Mouse (Mus musculus): ENCODE data around the gene Fgd1.

The Fgd1 gene

DNA sequence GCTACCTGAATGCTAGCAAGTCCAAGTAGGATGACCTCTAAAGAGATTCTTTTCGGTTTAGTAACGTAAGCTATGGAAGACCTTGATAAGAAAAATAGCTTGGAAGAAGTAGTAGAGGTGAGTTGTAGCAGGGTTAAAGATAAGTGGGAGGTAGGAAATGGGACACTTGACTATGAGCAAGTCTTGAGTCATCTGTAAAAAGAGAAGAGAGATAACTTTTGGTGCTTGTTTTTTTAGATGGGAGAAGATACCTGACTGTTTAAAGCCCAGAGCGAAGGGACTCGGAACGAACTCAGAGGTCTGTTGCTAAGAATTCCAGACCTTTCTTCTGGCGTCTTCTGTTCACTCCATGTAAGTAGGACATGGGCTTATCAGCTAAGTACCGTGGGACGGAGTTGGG, at the start of gene Fgd1:
TSS of gene Fgd1 (plus strand) at position 301 of the 400 bp plus-strand sequence.
- DNase-seq (ENCODE audit: low spot score in 2 of 2) = no peak

DNA sequence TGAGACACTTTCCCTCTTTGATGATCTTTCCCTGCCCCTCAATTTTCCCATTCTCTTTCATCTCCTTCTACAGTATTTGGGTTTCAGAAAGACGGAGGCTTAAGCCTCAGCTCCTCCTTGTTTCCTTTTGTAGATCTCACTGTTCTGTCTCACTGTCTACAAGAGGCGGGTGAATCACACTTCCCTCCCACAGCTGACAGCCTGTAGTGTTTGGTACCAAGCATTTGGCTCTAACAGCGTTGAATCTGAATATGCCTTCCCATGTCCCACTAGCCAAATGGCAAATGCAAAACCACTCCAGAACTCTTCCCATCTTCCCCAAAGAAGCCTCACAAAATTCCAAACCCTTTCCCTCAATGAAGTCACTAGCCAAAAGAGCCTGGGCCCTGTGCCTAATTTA, 49.2 kb upstream of the Fgd1 start:
- no peak for DNase-seq (ENCODE audit: low spot score in 2 of 2)

DNA sequence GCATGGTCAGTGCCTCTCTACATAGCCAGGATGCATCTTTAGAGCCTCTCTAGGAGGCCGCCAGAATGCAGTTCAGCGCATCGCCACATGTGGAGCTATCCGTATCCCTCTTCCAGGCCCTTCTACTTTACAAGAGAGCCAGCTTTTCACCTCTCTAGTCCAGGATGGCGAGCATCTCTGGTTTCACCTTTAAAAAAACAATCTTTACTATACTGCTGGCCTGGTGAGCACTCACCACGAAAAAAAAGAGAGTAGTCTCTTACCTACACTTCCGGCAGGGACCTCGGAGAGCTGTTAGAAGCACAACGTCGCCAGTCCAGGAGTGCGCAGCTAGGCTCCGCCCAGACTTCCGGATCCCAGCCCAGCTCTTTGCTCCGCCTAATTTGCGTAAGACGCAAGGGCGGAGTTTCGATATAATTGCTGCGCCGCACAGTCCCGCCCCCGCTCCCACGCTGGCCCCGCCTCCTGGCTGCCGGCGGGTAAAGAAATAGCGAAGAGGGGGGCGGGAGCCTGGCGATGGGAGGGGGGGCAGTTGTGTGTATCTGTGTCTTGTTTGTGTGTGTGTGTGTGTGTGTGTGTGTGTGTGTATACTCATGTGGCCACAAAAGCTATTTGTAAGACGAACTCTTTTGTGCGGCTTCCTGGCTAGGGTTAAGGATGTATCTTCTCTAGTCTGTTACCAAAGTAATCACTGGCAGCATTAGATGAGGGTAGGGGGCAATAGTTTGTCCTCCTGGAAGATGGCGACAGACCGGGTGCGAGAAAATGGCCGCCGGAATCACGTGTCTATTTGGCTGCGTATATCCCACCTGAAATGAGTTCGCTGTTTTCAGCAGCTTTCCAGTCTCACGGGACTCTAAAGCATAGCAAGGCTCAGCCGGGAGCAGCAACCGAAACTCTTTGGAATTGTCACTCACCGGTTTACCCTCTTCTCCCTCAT, 28.7 kb upstream of the Fgd1 start, which contains the start of gene Gnl3l:
TSS of gene Gnl3l (minus strand) at position 385 of the 940 bp plus-strand sequence.
- peak; percentile 87 to 90 for DNase-seq (ENCODE audit: low spot score in 2 of 2)

DNA sequence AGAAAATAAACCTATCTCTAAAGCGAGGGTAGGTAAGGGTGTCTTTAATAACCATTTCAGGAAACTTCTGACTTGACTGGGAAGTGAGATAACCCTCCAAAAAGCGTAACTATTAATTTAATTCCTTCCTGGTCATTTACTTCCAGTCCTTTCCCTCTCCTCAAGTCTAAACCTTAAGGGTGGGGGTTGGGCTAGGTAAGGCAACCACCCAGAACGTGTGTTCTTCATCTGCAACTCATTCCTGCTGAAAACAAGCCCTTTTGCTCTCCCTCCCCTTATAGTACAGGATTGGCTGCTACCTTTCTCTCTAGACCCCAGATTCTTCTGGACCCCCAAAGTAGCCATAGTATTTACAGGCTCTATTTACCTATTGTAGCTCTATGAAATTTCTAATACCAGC, 28.1 kb upstream of the Fgd1 start:
- DNase-seq (ENCODE audit: low spot score in 2 of 2) = no peak

DNA sequence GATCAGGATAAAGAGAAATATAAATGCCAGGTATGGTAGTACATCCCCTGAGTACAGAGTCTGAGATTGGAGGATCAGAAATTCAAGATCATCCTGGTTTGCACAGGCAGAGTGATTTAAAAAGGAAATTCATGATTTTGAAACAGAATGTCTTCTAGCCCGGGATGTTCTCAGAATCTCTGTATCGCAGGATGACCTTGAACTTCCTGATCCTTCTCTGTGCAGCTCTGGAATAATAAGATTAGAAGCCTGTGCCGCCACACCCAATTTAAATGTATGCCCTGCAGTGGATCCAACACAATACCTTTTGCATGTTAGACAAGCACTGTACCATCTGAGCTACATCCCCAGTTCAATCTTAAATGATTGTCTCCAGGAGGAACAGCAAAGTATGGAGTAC, 27.2 kb upstream of the Fgd1 start:
- DNase-seq (ENCODE audit: low spot score in 2 of 2) = no peak

DNA sequence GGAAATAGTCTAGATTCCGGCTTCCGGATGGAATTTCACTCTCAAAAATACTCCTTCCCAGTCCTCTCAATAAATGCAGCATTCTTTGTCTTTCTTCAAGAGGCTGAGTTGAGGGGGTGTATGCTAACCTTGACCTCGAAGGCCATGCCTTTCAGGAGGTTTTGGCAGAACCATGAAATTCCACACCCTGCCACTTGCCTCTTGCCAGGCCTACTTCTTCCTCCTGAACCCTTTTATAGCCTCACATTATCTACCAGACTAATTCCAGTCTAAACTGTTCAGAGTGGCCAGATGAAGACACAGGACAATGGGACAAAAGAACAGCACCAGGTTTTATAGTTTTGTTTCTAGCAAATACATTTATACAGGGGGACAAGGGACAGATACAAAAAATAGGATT, 14.6 kb upstream of the Fgd1 start:
- DNase-seq (ENCODE audit: low spot score in 2 of 2) = no peak

DNA sequence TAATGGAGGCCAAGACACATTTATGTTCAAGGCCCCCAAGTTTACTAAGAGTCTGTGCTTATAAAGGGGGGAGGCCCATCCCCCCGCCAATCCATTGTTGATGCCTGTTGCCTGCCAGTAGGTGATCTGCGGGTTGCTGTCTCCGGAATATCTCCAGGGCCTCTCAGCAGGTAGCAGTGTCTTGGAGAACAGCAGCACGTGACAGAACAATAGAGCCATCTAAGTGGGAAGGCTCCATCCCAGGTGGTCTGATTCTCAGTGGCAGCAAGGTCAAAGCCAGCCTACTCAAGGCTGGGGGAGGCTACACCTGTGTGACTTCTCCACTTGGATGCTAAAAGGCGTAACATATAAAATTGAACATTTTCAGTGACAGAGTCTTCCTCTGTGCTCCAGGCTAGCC, 4.7 kb upstream of the Fgd1 start:
- DNase-seq (ENCODE audit: low spot score in 2 of 2) = no peak

DNA sequence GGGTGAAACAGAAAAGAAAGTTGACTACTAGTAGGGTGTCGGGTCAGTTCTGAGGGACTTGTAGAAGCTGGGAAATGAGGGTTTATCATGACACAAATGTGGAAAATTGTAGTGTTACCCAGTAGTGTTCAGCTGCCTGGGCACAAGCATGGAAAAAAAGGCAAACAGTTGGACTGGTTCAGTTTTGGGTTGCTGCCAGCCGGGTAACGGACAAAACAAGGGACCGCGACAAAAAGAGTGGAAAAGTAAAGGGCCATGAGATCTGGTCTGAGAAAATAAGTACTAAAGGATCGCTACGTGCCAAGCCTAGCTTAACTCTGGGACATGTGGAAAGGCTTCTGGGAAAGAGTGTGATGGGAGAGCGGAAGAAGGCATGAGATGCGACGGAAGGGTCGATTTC, 371 bp downstream of the Fgd1 start:
- DNase-seq (ENCODE audit: low spot score in 2 of 2) = no peak

GRCm38 (mm10) chrX:151046777-151047430, 954 bp downstream of the Fgd1 start:
- DNase-seq (ENCODE audit: low spot score in 2 of 2) = peak; percentile 21 to 32

- no peak for DNase-seq (ENCODE audit: low spot score in 2 of 2)
These were observed 1.6 kb downstream of the Fgd1 start for GRCm38 (mm10) chrX:151047431-151048058.

GRCm38 (mm10) chrX:151049661-151050215, 3.8 kb downstream of the Fgd1 start:
- DNase-seq (ENCODE audit: low spot score in 2 of 2) = no peak

GRCm38 (mm10) chrX:151050337-151050736, 4.4 kb downstream of the Fgd1 start:
- no peak for DNase-seq (ENCODE audit: low spot score in 2 of 2)

DNA sequence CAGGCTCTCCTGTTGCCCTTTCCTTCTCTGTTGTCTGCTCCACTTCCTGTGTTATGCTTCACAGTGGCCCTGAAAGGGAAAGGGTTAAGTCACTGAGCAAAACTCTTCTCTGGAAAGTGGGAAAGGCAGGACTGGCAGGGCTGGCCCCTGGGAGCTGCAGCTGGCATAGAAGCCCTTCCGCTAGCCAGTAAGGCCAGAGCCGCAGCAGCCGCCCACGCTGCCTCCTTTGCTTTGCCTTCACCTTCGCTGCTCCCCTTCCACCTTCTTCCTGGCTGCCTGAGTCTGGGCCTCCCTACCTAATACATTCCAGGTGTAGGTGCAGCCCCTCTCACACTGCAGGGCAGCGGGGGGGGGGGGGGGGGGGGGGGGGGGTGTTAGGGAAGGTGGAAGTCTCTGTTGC, 8.5 kb downstream of the Fgd1 start:
- DNase-seq (ENCODE audit: low spot score in 2 of 2) = no peak

DNA sequence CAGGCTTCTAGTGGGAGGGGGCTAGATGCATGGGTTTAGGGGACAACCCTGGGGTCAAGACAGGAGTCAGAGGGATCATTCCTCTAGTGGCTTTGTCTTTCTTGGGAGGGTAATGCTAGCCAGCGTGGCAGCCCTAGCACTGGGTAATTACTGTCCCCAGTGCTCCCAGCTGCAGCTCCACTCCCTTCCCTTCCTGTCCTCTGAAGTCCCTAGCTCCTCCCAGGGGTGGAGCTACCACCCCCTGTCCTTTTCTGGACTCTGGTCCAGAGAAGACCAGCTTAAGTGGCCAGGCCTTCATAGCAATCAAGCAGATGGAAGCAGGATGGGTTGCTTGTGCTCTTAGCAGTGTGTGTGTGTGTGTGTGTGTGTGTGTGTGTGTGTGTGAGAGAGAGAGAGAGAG, 9.6 kb downstream of the Fgd1 start:
- no peak for DNase-seq (ENCODE audit: low spot score in 2 of 2)

DNA sequence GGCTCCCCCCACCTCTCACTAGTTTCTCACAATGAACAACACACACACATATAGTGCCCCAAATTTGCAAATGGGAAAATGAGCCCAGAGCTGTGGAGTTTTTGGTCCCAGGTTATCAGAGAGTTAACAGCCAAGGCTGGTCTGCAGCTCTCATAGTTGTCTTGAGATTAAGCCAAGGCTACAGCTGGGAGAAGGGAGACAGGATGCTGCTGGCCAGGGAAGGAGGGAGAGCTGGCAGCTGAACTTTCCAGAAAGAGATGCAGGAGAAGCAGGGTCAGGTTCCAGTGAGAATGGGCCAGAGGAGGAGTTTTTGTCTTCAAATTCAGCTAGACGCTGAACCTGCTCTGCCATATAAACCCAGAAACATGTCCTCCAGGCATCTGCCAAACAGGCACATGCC, 13.4 kb downstream of the Fgd1 start:
- no peak for DNase-seq (ENCODE audit: low spot score in 2 of 2)

DNA sequence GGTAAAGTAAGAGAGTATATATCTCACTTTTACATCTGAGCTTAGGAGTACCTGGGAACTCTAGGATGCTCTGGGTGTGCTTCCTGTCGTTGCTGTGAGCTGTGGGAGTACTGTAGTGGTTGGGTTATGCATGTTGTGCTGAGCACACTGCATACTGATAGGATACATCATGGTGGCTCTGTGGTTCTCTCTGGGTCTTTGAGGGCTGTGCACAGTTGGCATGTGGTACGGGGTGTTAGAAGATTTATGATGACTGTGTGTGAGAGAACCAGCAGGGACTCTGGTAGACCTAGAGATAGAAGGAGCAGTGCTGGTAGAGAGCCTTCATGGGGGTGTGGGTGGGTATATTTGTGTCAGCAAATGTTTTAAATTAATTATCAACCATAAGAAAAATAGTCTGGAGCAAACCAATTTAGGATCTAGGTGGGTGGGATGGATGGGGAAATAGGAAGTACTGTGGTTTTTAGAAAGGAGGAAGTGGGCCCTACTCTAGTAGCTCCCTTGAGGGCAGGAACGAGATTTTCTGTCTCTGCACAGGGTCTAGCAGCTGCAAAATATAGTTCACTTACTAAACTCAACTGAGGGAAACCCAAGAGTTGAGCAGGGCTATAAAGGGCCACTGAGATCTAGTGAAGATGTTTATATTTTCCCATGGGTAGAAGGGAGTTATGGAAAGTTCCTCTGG, 15.8 kb downstream of the Fgd1 start:
- DNase-seq (ENCODE audit: low spot score in 2 of 2) = no peak

GRCm38 (mm10) chrX:151066071-151066666, 20.2 kb downstream of the Fgd1 start:
- DNase-seq (ENCODE audit: low spot score in 2 of 2) = no peak

DNA sequence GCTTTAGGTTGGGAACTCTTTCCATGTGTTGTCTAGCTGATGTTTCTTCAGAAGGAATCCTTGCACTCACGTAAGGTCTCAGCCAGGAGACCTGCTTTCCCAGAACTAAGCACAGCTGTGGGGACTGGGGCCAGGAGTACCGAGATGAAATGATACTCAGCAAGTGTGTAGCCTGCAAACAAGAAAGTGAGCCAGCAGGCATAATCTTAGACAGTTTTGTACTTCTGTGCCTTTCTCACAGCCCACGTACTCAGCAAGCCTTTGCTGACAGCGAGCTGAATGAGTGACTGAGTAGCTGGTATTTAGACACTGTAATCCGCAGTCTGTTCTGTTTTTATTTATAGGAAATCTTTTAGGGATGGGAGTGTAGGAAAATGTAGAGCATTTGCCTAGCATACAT, 21.9 kb downstream of the Fgd1 start:
- DNase-seq (ENCODE audit: low spot score in 2 of 2) = no peak

- no peak for DNase-seq (ENCODE audit: low spot score in 2 of 2)
These were observed 30.1 kb downstream of the Fgd1 start for GRCm38 (mm10) chrX:151076007-151076406.

DNA sequence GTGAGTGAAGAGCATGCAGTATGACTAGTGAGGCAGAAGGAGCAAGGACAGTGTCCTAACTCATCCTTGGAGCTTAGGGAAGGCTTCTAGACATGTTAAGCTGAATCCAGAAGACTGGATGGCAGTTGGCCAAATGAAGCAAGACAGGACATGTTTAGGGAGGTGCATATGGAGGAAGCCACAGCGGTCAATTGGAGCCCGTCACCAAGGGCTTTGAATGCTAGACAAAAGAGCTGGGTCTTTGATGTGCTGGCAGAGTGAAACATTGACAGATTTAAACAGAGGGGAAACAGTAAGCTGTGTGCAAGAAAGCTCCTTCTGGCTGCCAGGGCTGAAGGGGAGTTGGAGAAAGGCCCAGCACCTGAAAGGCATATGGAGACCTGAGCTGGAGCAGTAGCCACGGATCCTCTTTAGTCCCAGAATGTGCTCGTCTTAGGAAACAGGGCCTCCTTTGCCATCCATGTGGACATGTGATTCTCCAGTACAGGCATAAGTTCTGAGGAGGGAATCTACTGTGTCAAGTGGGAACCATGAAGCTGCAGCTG, 31.1 kb downstream of the Fgd1 start:
- DNase-seq (ENCODE audit: low spot score in 2 of 2) = no peak

DNA sequence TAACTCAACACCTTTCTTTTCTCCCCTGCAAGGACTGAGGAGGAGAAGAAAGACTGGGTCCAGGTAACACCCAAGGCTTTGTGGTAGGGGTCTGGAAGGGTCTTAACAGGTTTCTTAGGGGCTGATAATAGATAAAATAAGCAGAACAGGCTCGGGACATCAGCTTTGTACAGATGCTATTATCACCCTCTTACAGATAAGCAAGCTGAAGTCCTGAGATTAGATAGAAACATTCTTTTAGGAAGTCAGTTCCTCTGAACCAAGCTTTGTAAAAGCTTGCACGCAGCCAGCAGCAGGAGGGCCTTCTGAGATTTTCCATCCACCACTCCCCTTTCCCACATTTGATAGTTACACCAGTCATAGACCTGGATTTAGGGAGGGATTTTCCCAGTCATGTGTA, 39.6 kb downstream of the Fgd1 start:
- no peak for DNase-seq (ENCODE audit: low spot score in 2 of 2)
